Mouse (Mus musculus): ENCODE measurements around the gene Ntmt1. TPM values are rescaled to one million over a fixed set of nuclear protein-coding genes. Genes with fewer than 3 reads are reported as not detected.

Gene Ntmt1
- 102 and 118 TPM in 2 replicates for polyA plus RNA-seq (2014; fragmentation: Nextera tagmentation; extraction: Ambion mirVana)

- ATAC-seq (replicated peaks; ENCODE audit: low FRiP score): peak; percentile 98
- peak within 1 kb of the TSS; percentile 92 for H3K9ac ChIP-seq (ENCODE audit: low read length)
- H3K36me3 ChIP-seq (ENCODE audit: control insufficient read depth, insufficient read depth, low read length): no peaks in the 10 kb centered on the region; the same call in 1 of the 2 replicates
- no peaks in the 10 kb centered on the region for H3K9me3 ChIP-seq (ENCODE audit: control insufficient read depth, low read length)
- under 1% methylated on average over 36 of the region's 44 CpGs for WGBS
- no peaks in the 10 kb centered on the region for H3K27me3 ChIP-seq (ENCODE audit: control insufficient read depth, insufficient read depth, low read length)
- peak within 1 kb of the TSS; percentile 86 for H3K4me3 ChIP-seq (ENCODE audit: low read depth, low read length)
- H3K4me2 ChIP-seq (ENCODE audit: low read depth, low read length, severe bottlenecking): peak within 1 kb of the TSS; percentile 95
- peak within 1 kb of the TSS; percentile 71 for H3K27ac ChIP-seq (ENCODE audit: low read depth, low read length)
- DNase-seq (ENCODE audit: low spot score): peak; percentile 100
- peaks cover 11% of the 10 kb centered on the region; the same call in 1 of the 2 replicates for H3K4me1 ChIP-seq (replicated peaks; ENCODE audit: control insufficient read depth, insufficient read depth, low read length)
Observed at GRCm38 (mm10) chr2:30807648-30808295, at the start of gene Ntmt1. Gene Ntmt1 (plus strand): TSS chr2:30807826.

GRCm38 (mm10) chr2:30758341-30759087 lies 49.1 kb upstream of the Ntmt1 start:
- Histone ChIP-seq H3K36me3 (ENCODE audit: control insufficient read depth, insufficient read depth, low read length) (no peaks in the 10 kb centered on the region), H3K4me3 (ENCODE audit: low read depth, low read length) (no peak overlapping the region), H3K4me2 (ENCODE audit: low read depth, low read length, severe bottlenecking) (peak overlapping the region; percentile 32), H3K27me3 (ENCODE audit: control insufficient read depth, insufficient read depth, low read length) (no peaks in the 10 kb centered on the region), H3K27ac (ENCODE audit: low read depth, low read length) (peak overlapping the region; percentile 95), H3K9me3 (ENCODE audit: control insufficient read depth, low read length) (peaks cover 3% of the 10 kb centered on the region; the same call in 1 of the 2 replicates), H3K9ac (ENCODE audit: low read length) (peak overlapping the region; percentile 55), H3K4me1 (replicated peaks; ENCODE audit: control insufficient read depth, insufficient read depth, low read length) (peaks cover 26% of the 10 kb centered on the region)
- peak; percentile 93 for DNase-seq (ENCODE audit: low spot score)
- ATAC-seq (replicated peaks; ENCODE audit: low FRiP score): peak; percentile 87
- WGBS: under 1% methylated on average over 17 of the region's 17 CpGs

GRCm38 (mm10) chr2:30759088-30759374 lies 48.6 kb upstream of the Ntmt1 start:
- Histone ChIP-seq H3K36me3 (ENCODE audit: control insufficient read depth, insufficient read depth, low read length) (no peaks in the 10 kb centered on the region), H3K4me3 (ENCODE audit: low read depth, low read length) (no peak overlapping the region), H3K27me3 (ENCODE audit: control insufficient read depth, insufficient read depth, low read length) (no peaks in the 10 kb centered on the region), H3K4me1 (replicated peaks; ENCODE audit: control insufficient read depth, insufficient read depth, low read length) (peaks cover 26% of the 10 kb centered on the region), H3K27ac (ENCODE audit: low read depth, low read length) (peak overlapping the region; percentile 95), H3K4me2 (ENCODE audit: low read depth, low read length, severe bottlenecking) (peak overlapping the region; percentile 32; the same call in 1 of the 2 replicates), H3K9ac (ENCODE audit: low read length) (peak overlapping the region; percentile 55), H3K9me3 (ENCODE audit: control insufficient read depth, low read length) (peaks cover 3% of the 10 kb centered on the region; the same call in 1 of the 2 replicates)
- ATAC-seq (replicated peaks; ENCODE audit: low FRiP score) (peak; percentile 32; the same call in 1 of the 2 replicates), DNase-seq (ENCODE audit: low spot score) (no peak)
- 36% methylated on average over 4 of the region's 4 CpGs for WGBS

DNA sequence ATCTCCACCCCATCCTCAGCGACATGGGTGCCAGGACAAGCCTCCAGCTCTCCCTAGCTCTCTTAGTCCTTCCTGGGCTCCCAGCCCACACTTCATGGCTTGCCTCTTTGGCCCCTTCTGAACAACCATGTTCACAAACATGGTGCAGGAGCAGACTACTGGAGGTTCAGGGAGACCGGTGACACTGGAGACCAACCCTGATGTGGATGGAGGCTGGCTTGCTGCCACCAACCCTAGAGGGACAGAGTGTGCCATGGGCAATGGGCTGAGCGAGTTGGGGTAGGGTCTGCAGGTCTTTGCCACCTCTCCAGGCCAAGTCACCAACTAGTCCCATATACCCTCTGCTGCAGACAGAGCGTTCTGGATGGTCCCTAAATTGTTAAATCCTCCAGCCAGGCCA lies 48.2 kb upstream of the Ntmt1 start:
- H3K9me3 ChIP-seq (ENCODE audit: control insufficient read depth, low read length): peaks cover 3% of the 10 kb centered on the region; the same call in 1 of the 2 replicates
- peak overlapping the region; percentile 95 for H3K27ac ChIP-seq (ENCODE audit: low read depth, low read length)
- H3K4me1 ChIP-seq (replicated peaks; ENCODE audit: control insufficient read depth, insufficient read depth, low read length): peaks cover 26% of the 10 kb centered on the region
- peak overlapping the region; percentile 20; the same call in 1 of the 2 replicates for H3K9ac ChIP-seq (ENCODE audit: low read length)
- DNase-seq (ENCODE audit: low spot score): no peak
- no peak overlapping the region for H3K4me2 ChIP-seq (ENCODE audit: low read depth, low read length, severe bottlenecking)
- WGBS: 84% methylated on average over 4 of the region's 4 CpGs
- H3K36me3 ChIP-seq (ENCODE audit: control insufficient read depth, insufficient read depth, low read length): no peaks in the 10 kb centered on the region
- no peak for ATAC-seq (replicated peaks; ENCODE audit: low FRiP score)
- no peaks in the 10 kb centered on the region for H3K27me3 ChIP-seq (ENCODE audit: control insufficient read depth, insufficient read depth, low read length)
- no peak overlapping the region for H3K4me3 ChIP-seq (ENCODE audit: low read depth, low read length)

DNA sequence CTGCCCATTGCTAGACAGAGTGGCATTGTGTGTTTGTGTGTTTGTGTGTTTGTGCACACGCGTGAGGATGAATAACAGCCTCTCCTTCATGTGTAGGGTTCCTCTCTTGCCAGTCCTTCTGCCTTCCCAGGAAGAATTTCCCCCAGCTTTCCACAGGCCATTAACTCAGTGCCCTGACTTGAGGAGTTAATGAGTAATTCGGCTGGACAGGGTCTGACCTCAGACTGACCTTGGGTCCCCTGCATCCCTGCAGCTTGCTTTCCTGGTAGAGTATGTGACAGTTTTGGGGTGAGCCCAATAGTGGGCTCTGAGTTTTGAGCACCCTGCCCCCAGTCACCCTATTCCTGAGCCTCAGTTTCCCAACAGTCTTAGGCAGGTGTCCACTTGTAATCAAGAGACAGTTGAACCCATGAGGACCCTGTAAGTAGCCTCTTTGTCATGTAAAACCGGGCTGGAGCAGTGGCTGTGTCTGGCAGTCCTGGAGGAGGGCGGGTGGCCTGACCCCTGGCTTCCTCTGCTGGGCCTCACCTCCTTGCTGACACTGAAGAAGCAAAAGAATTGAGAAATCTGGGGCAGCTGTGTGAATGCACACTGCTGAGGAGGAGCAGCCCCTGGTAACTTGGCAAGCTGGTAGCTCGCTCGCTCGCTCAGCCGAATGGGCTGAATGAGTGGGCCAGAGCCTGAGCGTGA lies 47.6 kb upstream of the Ntmt1 start:
- H3K27ac ChIP-seq (ENCODE audit: low read depth, low read length): peak overlapping the region; percentile 95; the same call in 1 of the 2 replicates
- no peaks in the 10 kb centered on the region for H3K36me3 ChIP-seq (ENCODE audit: control insufficient read depth, insufficient read depth, low read length)
- WGBS: 31% methylated on average over 10 of the region's 10 CpGs
- H3K4me3 ChIP-seq (ENCODE audit: low read depth, low read length): no peak overlapping the region
- no peak overlapping the region for H3K4me2 ChIP-seq (ENCODE audit: low read depth, low read length, severe bottlenecking)
- H3K27me3 ChIP-seq (ENCODE audit: control insufficient read depth, insufficient read depth, low read length): no peaks in the 10 kb centered on the region
- peaks cover 3% of the 10 kb centered on the region; the same call in 1 of the 2 replicates for H3K9me3 ChIP-seq (ENCODE audit: control insufficient read depth, low read length)
- peaks cover 26% of the 10 kb centered on the region for H3K4me1 ChIP-seq (replicated peaks; ENCODE audit: control insufficient read depth, insufficient read depth, low read length)
- ATAC-seq (replicated peaks; ENCODE audit: low FRiP score): no peak
- no peak for DNase-seq (ENCODE audit: low spot score)
- 0 out of 2 replicates have a peak overlapping the region, but pooled peaks have one; percentile 16 for H3K9ac ChIP-seq (ENCODE audit: low read length)

GRCm38 (mm10) chr2:30760706-30761105 lies 46.9 kb upstream of the Ntmt1 start:
- H3K4me1 ChIP-seq (replicated peaks; ENCODE audit: control insufficient read depth, insufficient read depth, low read length): peaks cover 26% of the 10 kb centered on the region
- H3K9ac ChIP-seq (ENCODE audit: low read length): no peak overlapping the region
- H3K4me3 ChIP-seq (ENCODE audit: low read depth, low read length): no peak overlapping the region
- no peak overlapping the region for H3K4me2 ChIP-seq (ENCODE audit: low read depth, low read length, severe bottlenecking)
- no peaks in the 10 kb centered on the region for H3K36me3 ChIP-seq (ENCODE audit: control insufficient read depth, insufficient read depth, low read length)
- WGBS: 48% methylated on average over 6 of the region's 6 CpGs
- DNase-seq (ENCODE audit: low spot score) (no peak), ATAC-seq (replicated peaks; ENCODE audit: low FRiP score) (no peak)
- H3K9me3 ChIP-seq (ENCODE audit: control insufficient read depth, low read length): peaks cover 3% of the 10 kb centered on the region; the same call in 1 of the 2 replicates
- no peaks in the 10 kb centered on the region for H3K27me3 ChIP-seq (ENCODE audit: control insufficient read depth, insufficient read depth, low read length)
- H3K27ac ChIP-seq (ENCODE audit: low read depth, low read length): no peak overlapping the region

DNA sequence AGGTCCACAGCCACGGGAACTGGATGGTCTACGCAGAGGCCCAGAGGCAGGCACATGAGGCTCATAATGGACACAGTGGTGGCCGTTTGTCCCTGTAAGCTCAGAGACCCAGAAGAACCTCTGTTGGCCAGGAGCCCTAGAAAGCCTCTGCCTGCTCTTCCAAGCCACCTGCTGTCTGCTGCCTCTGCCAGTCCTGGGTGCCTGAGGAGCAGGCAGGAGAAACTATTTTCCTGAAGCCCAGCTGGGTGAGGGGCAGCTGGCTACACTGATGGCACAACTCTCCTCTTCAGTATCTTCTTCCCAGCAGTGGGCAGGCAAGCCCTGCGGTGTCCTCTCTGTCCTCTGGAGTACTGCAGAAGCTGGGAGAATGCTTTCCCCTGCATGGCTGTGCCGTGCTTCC lies 41.2 kb upstream of the Ntmt1 start:
- 86% methylated on average over 5 of the region's 5 CpGs for WGBS
- no peak overlapping the region for H3K9ac ChIP-seq (ENCODE audit: low read length)
- ATAC-seq (replicated peaks; ENCODE audit: low FRiP score) (no peak), DNase-seq (ENCODE audit: low spot score) (no peak)
- H3K36me3 ChIP-seq (ENCODE audit: control insufficient read depth, insufficient read depth, low read length): no peaks in the 10 kb centered on the region
- H3K4me2 ChIP-seq (ENCODE audit: low read depth, low read length, severe bottlenecking): no peak overlapping the region
- H3K4me3 ChIP-seq (ENCODE audit: low read depth, low read length): no peak overlapping the region
- peaks cover 4% of the 10 kb centered on the region; the same call in 1 of the 2 replicates for H3K4me1 ChIP-seq (replicated peaks; ENCODE audit: control insufficient read depth, insufficient read depth, low read length)
- no peak overlapping the region for H3K27ac ChIP-seq (ENCODE audit: low read depth, low read length)
- H3K9me3 ChIP-seq (ENCODE audit: control insufficient read depth, low read length): no peaks in the 10 kb centered on the region; the same call in 1 of the 2 replicates
- H3K27me3 ChIP-seq (ENCODE audit: control insufficient read depth, insufficient read depth, low read length): no peaks in the 10 kb centered on the region

GRCm38 (mm10) chr2:30767626-30768240 lies 39.9 kb upstream of the Ntmt1 start:
- Histone ChIP-seq H3K27me3 (ENCODE audit: control insufficient read depth, insufficient read depth, low read length) (no peaks in the 10 kb centered on the region), H3K27ac (ENCODE audit: low read depth, low read length) (no peak overlapping the region), H3K4me1 (replicated peaks; ENCODE audit: control insufficient read depth, insufficient read depth, low read length) (peaks cover 16% of the 10 kb centered on the region), H3K9ac (ENCODE audit: low read length) (no peak overlapping the region), H3K4me3 (ENCODE audit: low read depth, low read length) (no peak overlapping the region), H3K4me2 (ENCODE audit: low read depth, low read length, severe bottlenecking) (no peak overlapping the region), H3K36me3 (ENCODE audit: control insufficient read depth, insufficient read depth, low read length) (no peaks in the 10 kb centered on the region), H3K9me3 (ENCODE audit: control insufficient read depth, low read length) (no peaks in the 10 kb centered on the region; the same call in 1 of the 2 replicates)
- no peak for ATAC-seq (replicated peaks; ENCODE audit: low FRiP score)
- 79% methylated on average over 7 of the region's 7 CpGs for WGBS
- no peak for DNase-seq (ENCODE audit: low spot score)

Measured in forebrain, embryonic 11.5 days (tissue).